Mouse (Mus musculus): Measurements from ENCODE around the gene Mrpl34.

DNA sequence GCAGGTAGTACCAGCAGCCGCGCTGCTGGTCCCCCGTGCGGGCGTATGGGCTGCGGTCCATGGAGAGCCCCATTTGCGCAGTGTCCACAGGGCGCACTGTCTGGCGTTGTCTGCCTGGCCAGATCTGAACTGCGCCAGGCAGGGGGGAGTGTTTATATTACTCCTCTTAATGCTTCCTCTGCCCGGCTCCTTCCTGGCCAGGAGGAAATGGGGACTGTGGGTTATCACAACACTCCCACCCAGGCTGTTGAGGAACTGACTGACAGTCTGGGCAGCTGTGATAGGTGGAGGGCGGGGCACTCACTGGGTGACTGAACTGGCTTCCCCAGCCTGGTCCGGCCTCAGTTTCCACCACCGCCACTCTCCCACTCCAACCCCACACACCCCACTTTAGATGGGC, 46.9 kb downstream of the Mrpl34 start, which contains the start of gene Plvap:
- peak; percentile 92 for TF ChIP-seq TAL1 (IDR thresholded peaks at IDR 0.05; ENCODE audit: low read length)
- peak; percentile 49 to 57; a peak in 1 of 4 replicates for TF ChIP-seq POLR2A (IDR thresholded peaks at IDR 0.05; ENCODE audit: control insufficient read depth in 1 of 2, insufficient read depth in 1 of 2, low read depth in 1 of 2, low read length in 2 of 2, poor library complexity in 1 of 2)
- no peak for TF ChIP-seq MAX (IDR thresholded peaks at IDR 0.05; ENCODE audit: low read length)
- TF ChIP-seq CTCF (IDR thresholded peaks at IDR 0.05 in 2 of 3, conservative IDR thresholded peaks at IDR 0.05 in 1 of 3; ENCODE audit: control insufficient read depth in 1 of 3, insufficient read depth in 1 of 3, low read depth in 2 of 3, low read length in 3 of 3, poor library complexity in 1 of 3, severe bottlenecking in 1 of 3), result no peak
- TF ChIP-seq GATA1 (IDR thresholded peaks at IDR 0.05; ENCODE audit: low read depth, low read length), result peak; percentile 78
- TF ChIP-seq JUND (IDR thresholded peaks at IDR 0.05; ENCODE audit: low read depth, low read length), result no peak
- TF ChIP-seq POLR2AphosphoS2 (IDR thresholded peaks at IDR 0.05; ENCODE audit: low read length), result no peak
